Mouse (Mus musculus): ENCODE results near the gene Ctcf. TPM values are rescaled to one million over a fixed set of nuclear protein-coding genes. Genes with fewer than 3 reads are reported as not detected.

Ctcf gene
- polyA plus RNA-seq, 1 experiment from 2014 or later, result 157 TPM

GRCm38 (mm10) chr8:105607062-105607461 is 29.3 kb upstream of the Ctcf start:
- H3K4me3 ChIP-seq, result peak overlapping the region; percentile 90
- peak overlapping the region; percentile 88; the same call in 1 of the 2 replicates for H3K27ac ChIP-seq
- no peaks in the 10 kb centered on the region for H3K9me3 ChIP-seq (replicated peaks)
- peaks cover 10% of the 10 kb centered on the region for H3K27me3 ChIP-seq (ENCODE audit: low read depth, poor library complexity, severe bottlenecking)
- peaks cover 38% of the 10 kb centered on the region for H3K4me1 ChIP-seq
- no peak for DNase-seq (ENCODE audit: low spot score)
- H3K36me3 ChIP-seq, result peaks cover 8% of the 10 kb centered on the region; the same call in 1 of the 2 replicates
- 7% methylated on average over 10 of the region's 10 CpGs for WGBS

- peaks cover 38% of the 10 kb centered on the region for H3K4me1 ChIP-seq
- no peaks in the 10 kb centered on the region for H3K9me3 ChIP-seq (replicated peaks)
- no peak overlapping the region for H3K27ac ChIP-seq
- peaks cover 8% of the 10 kb centered on the region; the same call in 1 of the 2 replicates for H3K36me3 ChIP-seq
- 31% methylated on average over 4 of the region's 4 CpGs for WGBS
- peaks cover 16% of the 10 kb centered on the region for H3K27me3 ChIP-seq (ENCODE audit: low read depth, poor library complexity, severe bottlenecking)
- H3K4me3 ChIP-seq, result no peak overlapping the region
- DNase-seq (ENCODE audit: low spot score), result no peak
These were observed 28.7 kb upstream of the Ctcf start for GRCm38 (mm10) chr8:105607684-105608083.

GRCm38 (mm10) chr8:105609355-105609754 is 27.0 kb upstream of the Ctcf start:
- Histone ChIP-seq H3K27me3 (ENCODE audit: low read depth, poor library complexity, severe bottlenecking) (peaks cover 29% of the 10 kb centered on the region), H3K9me3 (replicated peaks) (no peaks in the 10 kb centered on the region), H3K4me3 (no peak overlapping the region), H3K27ac (no peak overlapping the region), H3K36me3 (peaks cover 8% of the 10 kb centered on the region; the same call in 1 of the 2 replicates), H3K4me1 (peaks cover 50% of the 10 kb centered on the region)
- WGBS, result 84% methylated on average over 2 of the region's 2 CpGs
- no peak for DNase-seq (ENCODE audit: low spot score)

GRCm38 (mm10) chr8:105609771-105610170 is 26.6 kb upstream of the Ctcf start:
- H3K4me1 ChIP-seq, result peaks cover 48% of the 10 kb centered on the region
- no peak for DNase-seq (ENCODE audit: low spot score)

GRCm38 (mm10) chr8:105611836-105612235 is 24.5 kb upstream of the Ctcf start:
- no peak overlapping the region for H3K4me3 ChIP-seq
- no peak overlapping the region for H3K27ac ChIP-seq
- no peaks in the 10 kb centered on the region for H3K9me3 ChIP-seq (replicated peaks)
- H3K27me3 ChIP-seq (ENCODE audit: low read depth, poor library complexity, severe bottlenecking), result peaks cover 46% of the 10 kb centered on the region
- H3K36me3 ChIP-seq, result peaks cover 32% of the 10 kb centered on the region
- DNase-seq (ENCODE audit: low spot score), result no peak
- WGBS, result 87% methylated on average over 9 of the region's 9 CpGs
- H3K4me1 ChIP-seq, result peaks cover 28% of the 10 kb centered on the region

More at GRCm38 (mm10) chr8:105609771-105610170, 26.6 kb upstream of the Ctcf start:
- Histone ChIP-seq H3K4me3 (no peak overlapping the region), H3K27ac (no peak overlapping the region), H3K27me3 (ENCODE audit: low read depth, poor library complexity, severe bottlenecking) (peaks cover 34% of the 10 kb centered on the region), H3K9me3 (replicated peaks) (no peaks in the 10 kb centered on the region), H3K36me3 (peaks cover 11% of the 10 kb centered on the region)
- WGBS, result 82% methylated on average over 4 of the region's 4 CpGs

- peak; percentile 53 for DNase-seq (ENCODE audit: low spot score)
- Histone ChIP-seq H3K4me3 (peak overlapping the region; percentile 69), H3K36me3 (peaks cover 44% of the 10 kb centered on the region), H3K27me3 (ENCODE audit: low read depth, poor library complexity, severe bottlenecking) (peaks cover 46% of the 10 kb centered on the region), H3K4me1 (peaks cover 18% of the 10 kb centered on the region), H3K9me3 (replicated peaks) (no peaks in the 10 kb centered on the region), H3K27ac (no peak overlapping the region; the same call in 1 of the 2 replicates)
- WGBS, result 4% methylated on average over 20 of the region's 20 CpGs
These were observed 23.3 kb upstream of the Ctcf start for GRCm38 (mm10) chr8:105613037-105613436.

- Histone ChIP-seq H3K36me3 (peaks cover 53% of the 10 kb centered on the region), H3K4me1 (peaks cover 18% of the 10 kb centered on the region), H3K9me3 (replicated peaks) (no peaks in the 10 kb centered on the region), H3K4me3 (peak overlapping the region; percentile 69), H3K27ac (peak overlapping the region; percentile 50; the same call in 1 of the 2 replicates), H3K27me3 (ENCODE audit: low read depth, poor library complexity, severe bottlenecking) (peaks cover 46% of the 10 kb centered on the region)
- under 1% methylated on average over 50 of the region's 50 CpGs for WGBS
- DNase-seq (ENCODE audit: low spot score), result peak; percentile 74
These were observed 22.4 kb upstream of the Ctcf start for GRCm38 (mm10) chr8:105613830-105614511.

- Histone ChIP-seq H3K4me1 (peaks cover 21% of the 10 kb centered on the region), H3K9me3 (replicated peaks) (no peaks in the 10 kb centered on the region), H3K27ac (no peak overlapping the region), H3K4me3 (no peak overlapping the region), H3K27me3 (ENCODE audit: low read depth, poor library complexity, severe bottlenecking) (peaks cover 46% of the 10 kb centered on the region), H3K36me3 (peaks cover 68% of the 10 kb centered on the region)
- WGBS, result 91% methylated on average over 9 of the region's 9 CpGs
- DNase-seq (ENCODE audit: low spot score), result no peak
These were observed 20.4 kb upstream of the Ctcf start for GRCm38 (mm10) chr8:105615942-105616341.

- Histone ChIP-seq H3K4me1 (peaks cover 34% of the 10 kb centered on the region), H3K27me3 (ENCODE audit: low read depth, poor library complexity, severe bottlenecking) (peaks cover 30% of the 10 kb centered on the region), H3K27ac (no peak overlapping the region), H3K9me3 (replicated peaks) (no peaks in the 10 kb centered on the region), H3K4me3 (no peak overlapping the region), H3K36me3 (peaks cover 77% of the 10 kb centered on the region)
- WGBS, result 91% methylated on average over 21 of the region's 21 CpGs
- no peak for DNase-seq (ENCODE audit: low spot score)
These were observed 18.7 kb upstream of the Ctcf start for GRCm38 (mm10) chr8:105617451-105618278.

GRCm38 (mm10) chr8:105618279-105618634 is 18.1 kb upstream of the Ctcf start:
- Histone ChIP-seq H3K27ac (no peak overlapping the region), H3K27me3 (ENCODE audit: low read depth, poor library complexity, severe bottlenecking) (peaks cover 25% of the 10 kb centered on the region), H3K4me3 (no peak overlapping the region), H3K4me1 (peaks cover 35% of the 10 kb centered on the region), H3K9me3 (replicated peaks) (no peaks in the 10 kb centered on the region), H3K36me3 (peaks cover 77% of the 10 kb centered on the region)
- DNase-seq (ENCODE audit: low spot score), result peak; percentile 27
- 94% methylated on average over 5 of the region's 5 CpGs for WGBS

- H3K27me3 ChIP-seq (ENCODE audit: low read depth, poor library complexity, severe bottlenecking), result peaks cover 20% of the 10 kb centered on the region
- H3K27ac ChIP-seq, result no peak overlapping the region
- peaks cover 36% of the 10 kb centered on the region for H3K4me1 ChIP-seq
- 94% methylated on average over 19 of the region's 19 CpGs for WGBS
- H3K4me3 ChIP-seq, result no peak overlapping the region
- no peaks in the 10 kb centered on the region for H3K9me3 ChIP-seq (replicated peaks)
- peaks cover 77% of the 10 kb centered on the region for H3K36me3 ChIP-seq
- no peak for DNase-seq (ENCODE audit: low spot score)
These were observed 17.3 kb upstream of the Ctcf start for GRCm38 (mm10) chr8:105618892-105619591.

- peaks cover 69% of the 10 kb centered on the region for H3K36me3 ChIP-seq
- H3K27ac ChIP-seq, result no peak overlapping the region
- H3K9me3 ChIP-seq (replicated peaks), result no peaks in the 10 kb centered on the region
- H3K4me1 ChIP-seq, result peaks cover 42% of the 10 kb centered on the region
- WGBS, result 89% methylated on average over 19 of the region's 19 CpGs
- DNase-seq (ENCODE audit: low spot score), result no peak
- H3K27me3 ChIP-seq (ENCODE audit: low read depth, poor library complexity, severe bottlenecking), result peaks cover 8% of the 10 kb centered on the region; the same call in 1 of the 2 replicates
- no peak overlapping the region for H3K4me3 ChIP-seq
These were observed 16.2 kb upstream of the Ctcf start for GRCm38 (mm10) chr8:105620211-105620610.
